Mouse (Mus musculus) olfactory bulb, adult 2 months (tissue): Measurements from ENCODE around the gene Dld. TPM values are rescaled to one million over a fixed set of nuclear protein-coding genes. Genes with fewer than 3 reads are reported as not detected.

Source experiments
- H3K27ac ChIP-seq: fragments of 200-500 bp; 2 replicates; pipeline ENCODE4 v1.5.1; 2012; ENCODE audit warnings: low read depth, low read length; ENCODE audit not compliant: insufficient read depth
- H3K4me1 ChIP-seq: fragments of 200-500 bp; 2 replicates; pipeline ENCODE4 v1.6.1; 2012; ENCODE audit warnings: low read length; ENCODE audit not compliant: control insufficient read depth, insufficient read depth
- H3K4me3 ChIP-seq: fragments of 200-500 bp; 2 replicates; pipeline ENCODE4 v1.5.1; 2012; ENCODE audit warnings: mild to moderate bottlenecking, low read depth, low read length, moderate library complexity; ENCODE audit not compliant: insufficient read depth
- CTCF ChIP-seq: fragments of 200-500 bp; IDR thresholded peaks from 2 replicates; pipeline ENCODE4 v1.5.1; 2012; ENCODE audit warnings: low read depth, mild to moderate bottlenecking, low read length, moderate library complexity; ENCODE audit not compliant: insufficient read depth
- POLR2A ChIP-seq: fragments of 200-500 bp; IDR thresholded peaks from 2 replicates; pipeline ENCODE4 v1.6.1; 2012; ENCODE audit warnings: mild to moderate bottlenecking, low read depth, low read length, moderate library complexity; ENCODE audit not compliant: insufficient read depth
- WGBS: fragments of 180-500 bp; shearing (Covaris S2); methylation state at CpG from one replicate; pipeline ENCODE4 v1.1.7; 2018; 5-methylcytosine and 5-hydroxymethylcytosine counted together
- polyA plus RNA-seq: library from polyadenylated mRNA; stranded (reverse); fragments of >200 nt; gene quantifications from 2 replicates; pipeline ENCODE4 v1.2.4, GENCODE M21; 2012; ENCODE audit warnings: low replicate concordance; ENCODE audit not compliant: missing spikeins, insufficient read depth, insufficient read length

Gene Dld
- polyA plus RNA-seq, 1 experiment, result not detected

- Histone ChIP-seq H3K4me3 (no peak overlapping the region), H3K27ac (no peak overlapping the region), H3K4me1 (no peaks in the 10 kb centered on the region; the same call in none of the 2 replicates)
- TF ChIP-seq POLR2A (no peak), CTCF (no peak)
- 95% methylated on average over 9 of the region's 9 CpGs for WGBS
Observed at GRCm38 (mm10) chr12:31300276-31300675, 51.0 kb downstream of the Dld start.

DNA sequence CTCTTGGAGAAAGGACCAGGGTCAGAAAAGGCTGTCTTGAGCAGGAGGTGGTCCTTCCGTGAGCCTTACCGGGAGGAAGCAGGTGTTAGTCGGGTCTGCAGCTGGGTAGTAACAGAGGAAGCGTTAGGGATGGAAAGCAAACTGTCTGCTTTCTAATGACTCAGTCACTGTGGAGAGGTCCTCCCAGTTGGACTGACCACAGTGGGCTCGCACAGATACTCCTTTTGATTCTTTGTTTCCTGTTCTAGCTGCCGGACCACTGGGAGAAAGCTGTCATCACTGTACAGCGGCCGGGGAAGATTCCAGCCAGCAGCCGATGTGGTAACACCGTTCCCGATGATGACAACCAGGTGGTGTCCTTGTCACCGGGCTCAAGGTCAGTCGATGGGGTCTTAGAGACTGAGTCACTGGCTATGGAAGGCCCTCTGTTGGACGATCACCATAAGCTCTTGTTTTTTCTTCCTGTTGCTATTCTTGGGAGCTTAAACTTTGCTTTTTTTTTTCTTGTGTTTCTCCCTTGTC lies 51.5 kb downstream of the Dld start:
- Histone ChIP-seq H3K27ac (no peak overlapping the region), H3K4me1 (peaks cover under 1% of the 10 kb centered on the region), H3K4me3 (no peak overlapping the region)
- TF ChIP-seq POLR2A (no peak), CTCF (no peak)
- 89% methylated on average over 14 of the region's 14 CpGs for WGBS

- H3K4me1 ChIP-seq, result peaks cover 3% of the 10 kb centered on the region
- TF ChIP-seq CTCF (no peak), POLR2A (no peak)
- no peak overlapping the region for H3K27ac ChIP-seq
- H3K4me3 ChIP-seq, result no peak overlapping the region
- WGBS, result 91% methylated on average over 3 of the region's 3 CpGs
Observed at GRCm38 (mm10) chr12:31299126-31299525, 52.1 kb downstream of the Dld start.

DNA sequence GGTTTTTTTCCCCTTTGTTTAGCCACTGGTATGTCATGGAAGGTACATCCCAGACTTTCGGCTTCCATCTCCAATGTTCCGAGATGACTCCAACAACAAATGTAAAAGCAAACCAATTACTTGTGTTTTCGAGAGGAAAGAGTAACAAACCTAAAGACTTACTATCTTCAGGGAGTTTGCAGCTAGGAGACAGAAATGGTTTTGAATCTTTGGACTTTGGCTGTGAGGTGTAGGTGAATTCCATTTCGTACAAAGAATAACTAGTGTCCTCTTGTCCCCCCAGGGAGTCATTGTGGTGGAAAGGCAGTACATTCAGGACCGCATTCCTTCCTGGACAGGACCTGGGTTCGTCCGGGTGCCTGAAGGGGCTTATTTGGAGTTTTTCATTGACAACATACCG lies 52.7 kb downstream of the Dld start:
- H3K4me3 ChIP-seq, result no peak overlapping the region
- H3K4me1 ChIP-seq, result peaks cover 3% of the 10 kb centered on the region
- WGBS, result 90% methylated on average over 8 of the region's 8 CpGs
- no peak for TF ChIP-seq CTCF
- no peak for TF ChIP-seq POLR2A
- no peak overlapping the region for H3K27ac ChIP-seq

DNA sequence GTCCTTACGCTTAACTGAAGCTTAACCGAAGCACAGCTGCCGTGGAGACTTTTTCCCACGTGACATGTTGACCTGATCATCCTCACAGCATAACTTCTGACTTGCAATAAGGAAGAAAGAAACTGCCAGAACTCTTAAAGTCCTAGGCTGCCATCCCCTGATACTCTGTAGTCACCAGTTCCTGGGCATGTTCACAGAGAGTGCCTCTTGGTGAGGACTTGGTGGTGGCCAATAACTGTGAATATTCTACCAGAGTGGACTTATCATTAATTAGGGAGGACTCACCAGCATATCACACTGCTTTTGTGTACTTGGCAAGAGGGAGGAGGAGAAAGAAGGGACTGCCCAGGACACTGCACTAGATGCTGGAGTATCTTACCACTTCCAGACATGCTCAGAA lies 53.1 kb downstream of the Dld start:
- peaks cover 3% of the 10 kb centered on the region for H3K4me1 ChIP-seq
- H3K4me3 ChIP-seq, result no peak overlapping the region
- TF ChIP-seq CTCF, result no peak
- no peak for TF ChIP-seq POLR2A
- WGBS, result 89% methylated on average over 4 of the region's 4 CpGs
- no peak overlapping the region for H3K27ac ChIP-seq

- H3K4me3 ChIP-seq, result no peak overlapping the region
- no peak for TF ChIP-seq CTCF
- TF ChIP-seq POLR2A, result no peak
- H3K27ac ChIP-seq, result no peak overlapping the region
- peaks cover 3% of the 10 kb centered on the region for H3K4me1 ChIP-seq
- 84% methylated on average over 4 of the region's 4 CpGs for WGBS
Observed at GRCm38 (mm10) chr12:31296097-31296496, 55.2 kb downstream of the Dld start.

DNA sequence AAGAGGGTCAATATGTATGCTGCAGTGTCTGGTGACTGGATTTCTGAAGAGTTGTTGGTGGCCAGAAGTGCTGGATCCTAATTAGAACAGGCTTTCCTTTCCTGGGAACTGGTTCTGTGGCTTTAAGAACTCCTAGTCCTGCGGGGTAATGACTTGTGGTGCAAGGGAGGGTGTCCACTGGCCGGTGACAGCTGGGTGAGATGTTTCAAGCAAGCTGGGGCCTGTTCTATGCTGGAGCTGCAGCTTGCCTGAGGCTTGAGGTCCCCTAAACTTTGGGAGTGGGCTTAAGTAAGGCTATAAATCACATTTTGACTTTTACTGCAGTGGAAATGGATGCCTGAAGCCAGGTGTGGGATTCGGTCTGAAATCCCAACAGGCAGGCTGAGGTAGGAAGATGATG lies 55.7 kb downstream of the Dld start:
- Histone ChIP-seq H3K27ac (no peak overlapping the region), H3K4me3 (no peak overlapping the region), H3K4me1 (peaks cover 3% of the 10 kb centered on the region)
- TF ChIP-seq POLR2A, result no peak
- no peak for TF ChIP-seq CTCF
- 75% methylated on average over 3 of the region's 3 CpGs for WGBS

GRCm38 (mm10) chr12:31294996-31295395 lies 56.3 kb downstream of the Dld start:
- TF ChIP-seq CTCF, result no peak
- no peak for TF ChIP-seq POLR2A
- Histone ChIP-seq H3K27ac (no peak overlapping the region), H3K4me3 (no peak overlapping the region), H3K4me1 (peaks cover 3% of the 10 kb centered on the region)
- 88% methylated on average over 11 of the region's 11 CpGs for WGBS

DNA sequence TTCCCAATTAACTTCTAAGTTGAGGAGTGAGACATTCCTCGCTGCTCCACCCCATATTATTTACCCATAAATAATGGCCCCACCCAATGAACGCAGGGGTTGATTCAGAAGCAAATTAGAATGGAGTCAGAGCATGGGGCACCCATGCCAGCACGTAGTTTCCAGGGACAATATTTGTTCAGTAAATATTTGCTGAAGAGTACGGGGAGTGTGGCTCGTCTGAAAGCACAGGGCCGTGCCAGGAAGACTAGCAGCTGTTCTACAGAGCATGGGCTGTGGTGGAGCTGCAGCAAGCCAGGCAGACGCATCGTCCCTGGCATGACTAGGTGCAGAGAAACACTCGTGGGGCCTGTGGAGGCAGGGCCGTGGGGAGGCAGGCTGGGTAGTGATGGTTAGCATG lies 56.7 kb downstream of the Dld start:
- TF ChIP-seq CTCF, result no peak
- WGBS, result 51% methylated on average over 10 of the region's 10 CpGs
- Histone ChIP-seq H3K4me3 (no peak overlapping the region), H3K27ac (no peak overlapping the region), H3K4me1 (peaks cover 3% of the 10 kb centered on the region)
